Mouse (Mus musculus): ENCODE data around the gene Gm20388.

GRCm38 (mm10) chr8:122285727-122286126 is 2375.1 kb downstream of the Gm20388 start:
- TF ChIP-seq CTCF (IDR thresholded peaks at IDR 0.05; ENCODE audit: low read depth, low read length) (no peak), EP300 (IDR thresholded peaks at IDR 0.05; ENCODE audit: insufficient read depth, low read depth, low read length) (no peak), POLR2A (IDR thresholded peaks at IDR 0.05; ENCODE audit: insufficient read depth, low read length) (no peak)

Measured in ES-Bruce4 (cell line).